Mouse (Mus musculus): ENCODE results near the gene Ablim2. TPM values are rescaled to one million over a fixed set of nuclear protein-coding genes. Genes with fewer than 3 reads are reported as not detected.

Gene Ablim2
- polyA plus RNA-seq (2016; fragmentation: Nextera tagmentation; extraction: Ambion mirVana), result 0.49 TPM in 1 of 2 replicates, not detected in the other

DNA sequence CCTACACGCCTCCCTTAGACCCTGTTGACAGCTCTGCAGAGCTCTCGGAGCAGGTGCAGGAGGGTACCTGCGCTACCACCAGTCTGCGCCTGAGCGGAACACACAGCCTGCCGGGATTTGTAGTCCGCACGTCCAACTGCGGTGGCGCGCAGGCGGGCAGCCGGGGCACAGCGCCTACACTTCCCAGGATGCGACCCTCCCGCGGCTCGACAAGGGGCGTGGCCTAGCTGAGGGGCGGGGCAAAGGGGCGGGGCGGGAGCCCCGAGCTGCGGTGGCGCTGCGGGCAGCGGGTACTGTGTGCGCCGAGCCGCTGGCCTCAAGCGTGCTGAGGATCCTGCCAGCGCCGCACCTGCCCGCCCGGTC, at the start of gene Ablim2:
TSS of gene Ablim2 (plus strand) at position 242 of the 363 bp plus-strand sequence.
- no peak within 1 kb of the TSS for H3K27ac ChIP-seq
- peaks cover 57% of the 10 kb centered on the region for H3K27me3 ChIP-seq (ENCODE audit: poor library complexity, severe bottlenecking)
- no peaks in the 10 kb centered on the region for H3K9me3 ChIP-seq
- peaks cover 29% of the 10 kb centered on the region for H3K4me1 ChIP-seq
- peak within 1 kb of the TSS; percentile 65 for H3K4me3 ChIP-seq
- WGBS, result 1% methylated on average over 35 of the region's 35 CpGs
- peak; percentile 94 for DNase-seq (ENCODE audit: extremely low spot score, low spot score)
- no peaks in the 10 kb centered on the region for H3K36me3 ChIP-seq (replicated peaks)

DNA sequence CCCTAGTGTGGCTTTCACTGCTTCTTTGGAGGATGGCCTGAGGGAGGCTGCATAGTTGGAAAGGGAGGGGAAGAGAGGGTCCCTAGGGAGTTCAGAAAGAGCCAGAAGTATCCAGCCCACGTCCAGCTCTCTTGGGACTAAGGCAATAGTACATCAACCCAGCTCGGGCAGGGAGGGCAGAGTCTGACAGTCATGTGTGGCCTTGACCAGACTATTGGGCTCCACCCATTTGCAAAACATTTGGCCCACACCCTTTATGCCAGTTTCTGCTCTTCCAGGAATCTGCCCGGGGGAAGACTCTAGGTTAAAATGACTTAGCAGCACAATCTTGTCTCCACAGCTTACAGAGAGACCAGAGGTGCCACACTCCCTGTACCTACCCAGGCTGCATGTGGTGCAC, 47.2 kb upstream of the Ablim2 start:
- peaks cover 6% of the 10 kb centered on the region; the same call in 1 of the 2 replicates for H3K4me1 ChIP-seq
- no peak overlapping the region for H3K27ac ChIP-seq
- H3K27me3 ChIP-seq (ENCODE audit: poor library complexity, severe bottlenecking), result no peaks in the 10 kb centered on the region
- 84% methylated on average over 3 of the region's 3 CpGs for WGBS
- no peak overlapping the region for H3K4me3 ChIP-seq
- H3K36me3 ChIP-seq (replicated peaks), result no peaks in the 10 kb centered on the region
- no peaks in the 10 kb centered on the region for H3K9me3 ChIP-seq
- DNase-seq (ENCODE audit: extremely low spot score, low spot score), result no peak

DNA sequence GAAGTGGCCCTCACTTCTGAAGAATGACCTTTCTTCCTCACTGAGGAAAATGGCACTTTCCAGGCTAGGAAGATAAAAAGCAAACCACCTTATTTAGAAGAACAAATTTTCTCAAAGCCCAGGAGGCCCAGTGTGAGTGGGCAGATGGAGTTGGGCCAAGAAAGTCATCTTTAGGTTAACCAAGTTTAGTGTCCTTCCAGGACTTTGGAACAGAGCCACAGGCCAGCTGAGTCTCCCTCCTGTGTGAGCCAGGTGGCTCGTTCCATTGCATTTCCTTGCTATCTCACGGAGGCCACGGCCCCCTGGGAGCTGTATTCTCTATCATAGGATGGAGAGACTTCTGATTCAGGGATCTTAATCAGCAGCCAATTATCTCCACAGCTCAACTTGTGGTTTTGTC, 46.7 kb upstream of the Ablim2 start:
- Histone ChIP-seq H3K4me1 (peaks cover 6% of the 10 kb centered on the region; the same call in 1 of the 2 replicates), H3K27ac (no peak overlapping the region), H3K9me3 (no peaks in the 10 kb centered on the region), H3K27me3 (ENCODE audit: poor library complexity, severe bottlenecking) (no peaks in the 10 kb centered on the region), H3K4me3 (no peak overlapping the region), H3K36me3 (replicated peaks) (no peaks in the 10 kb centered on the region)
- WGBS, result 78% methylated on average over 3 of the region's 3 CpGs
- no peak for DNase-seq (ENCODE audit: extremely low spot score, low spot score)

DNA sequence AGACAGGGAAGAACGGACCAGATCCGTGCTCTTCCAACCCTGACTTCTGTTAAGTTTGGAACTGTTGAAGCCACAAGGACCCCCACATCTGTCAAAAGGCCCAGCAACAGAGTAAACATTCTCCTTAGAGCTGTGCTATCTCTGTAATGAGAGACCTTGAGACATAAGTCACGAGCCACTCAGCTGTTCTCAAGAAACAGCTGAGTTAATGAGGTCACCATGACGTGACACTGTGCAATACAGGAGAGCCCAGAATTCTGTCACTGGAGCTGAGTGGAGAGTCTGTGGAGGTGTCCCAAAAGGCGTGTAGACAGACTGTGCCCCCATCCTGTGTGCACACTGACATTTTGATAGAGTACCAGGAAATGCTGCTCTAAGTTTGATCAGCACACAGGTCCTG, 45.2 kb upstream of the Ablim2 start:
- 78% methylated on average over 5 of the region's 5 CpGs for WGBS
- no peak overlapping the region for H3K4me3 ChIP-seq
- no peaks in the 10 kb centered on the region for H3K36me3 ChIP-seq (replicated peaks)
- no peaks in the 10 kb centered on the region for H3K9me3 ChIP-seq
- peaks cover 6% of the 10 kb centered on the region; the same call in 1 of the 2 replicates for H3K4me1 ChIP-seq
- H3K27ac ChIP-seq, result no peak overlapping the region
- no peak for DNase-seq (ENCODE audit: extremely low spot score, low spot score)
- no peaks in the 10 kb centered on the region for H3K27me3 ChIP-seq (ENCODE audit: poor library complexity, severe bottlenecking)

DNA sequence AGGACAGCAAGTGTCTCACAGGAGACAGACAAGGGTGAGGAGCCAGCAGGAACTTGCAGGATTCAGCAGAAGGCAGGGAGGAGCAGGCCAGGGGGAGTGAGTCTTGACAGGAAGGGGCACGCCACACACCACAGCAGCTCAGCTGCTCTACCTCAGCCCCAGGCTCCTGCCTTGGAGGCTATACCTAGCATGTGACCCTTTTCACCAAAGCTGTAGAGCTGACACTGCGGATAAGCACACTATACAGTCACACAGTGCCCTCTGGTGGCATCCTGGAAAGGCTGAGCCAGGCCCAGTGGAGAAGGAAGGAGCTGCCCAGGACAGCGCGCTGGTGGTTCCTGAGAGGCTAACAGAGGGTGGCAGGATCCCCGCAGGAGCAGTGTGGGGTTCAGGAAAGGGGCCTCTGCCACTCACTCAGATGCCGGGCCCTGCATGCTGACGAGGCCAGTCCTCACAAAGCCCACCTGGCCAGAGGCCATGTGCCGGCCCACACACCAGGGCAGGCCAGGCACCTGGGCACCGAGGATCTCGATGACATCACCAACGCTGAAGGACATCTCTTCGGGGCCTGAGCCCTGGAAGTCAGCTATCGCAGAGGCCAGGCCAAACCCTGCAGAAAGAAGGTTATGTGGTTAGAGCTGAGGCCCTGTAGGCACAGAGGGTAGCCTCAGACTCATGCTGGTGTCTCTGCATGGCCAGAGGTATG, 43.9 kb upstream of the Ablim2 start:
- H3K27ac ChIP-seq, result no peak overlapping the region
- H3K36me3 ChIP-seq (replicated peaks), result no peaks in the 10 kb centered on the region
- no peak overlapping the region for H3K4me3 ChIP-seq
- no peaks in the 10 kb centered on the region for H3K9me3 ChIP-seq
- DNase-seq (ENCODE audit: extremely low spot score, low spot score), result peak; percentile 78
- peaks cover 6% of the 10 kb centered on the region; the same call in 1 of the 2 replicates for H3K4me1 ChIP-seq
- no peaks in the 10 kb centered on the region for H3K27me3 ChIP-seq (ENCODE audit: poor library complexity, severe bottlenecking)
- WGBS, result 50% methylated on average over 13 of the region's 13 CpGs

DNA sequence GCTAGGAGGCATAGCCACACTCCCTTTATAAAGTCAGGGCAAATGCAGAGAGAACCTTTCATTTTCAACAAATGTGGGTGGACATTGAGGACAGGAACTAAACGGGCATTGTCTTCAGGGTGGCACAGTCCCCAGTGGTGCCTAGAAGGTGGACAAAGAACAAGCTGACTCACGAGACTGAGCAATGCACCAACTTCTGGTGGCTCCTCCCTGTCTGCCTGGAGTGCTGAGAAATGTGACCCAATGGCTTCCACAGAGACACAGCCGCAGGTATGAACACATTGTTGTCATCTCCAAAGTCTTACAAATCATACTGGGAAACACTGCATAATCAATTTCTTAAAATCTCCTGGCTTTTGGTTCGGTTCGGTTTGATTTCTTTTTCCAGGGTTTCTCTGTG, 40.2 kb upstream of the Ablim2 start:
- Histone ChIP-seq H3K36me3 (replicated peaks) (no peaks in the 10 kb centered on the region), H3K9me3 (no peaks in the 10 kb centered on the region), H3K4me3 (no peak overlapping the region), H3K27me3 (ENCODE audit: poor library complexity, severe bottlenecking) (no peaks in the 10 kb centered on the region), H3K4me1 (no peaks in the 10 kb centered on the region), H3K27ac (no peak overlapping the region)
- DNase-seq (ENCODE audit: extremely low spot score, low spot score), result no peak
- 86% methylated on average over 5 of the region's 5 CpGs for WGBS

DNA sequence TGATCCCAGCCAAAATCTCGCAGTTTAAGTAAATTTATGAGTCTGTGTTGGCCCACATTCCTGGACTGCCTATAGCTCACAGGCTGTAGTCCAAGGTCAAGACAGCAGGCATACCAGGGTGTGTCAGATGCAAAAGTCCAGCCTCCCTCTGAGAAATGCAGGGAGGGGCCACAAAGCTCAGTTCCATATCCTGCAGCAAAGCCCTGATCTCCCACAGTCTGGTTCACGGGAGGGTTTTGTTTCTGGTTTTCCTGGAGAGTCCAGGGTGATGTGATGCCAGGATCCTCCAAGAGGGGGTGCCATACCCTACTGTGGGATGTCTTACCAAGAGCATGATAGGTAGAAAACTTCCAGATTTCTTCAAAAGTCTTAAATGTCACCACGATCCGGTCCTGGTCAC, 39.7 kb upstream of the Ablim2 start:
- Histone ChIP-seq H3K27me3 (ENCODE audit: poor library complexity, severe bottlenecking) (no peaks in the 10 kb centered on the region), H3K4me3 (no peak overlapping the region), H3K4me1 (no peaks in the 10 kb centered on the region), H3K36me3 (replicated peaks) (no peaks in the 10 kb centered on the region), H3K27ac (no peak overlapping the region), H3K9me3 (no peaks in the 10 kb centered on the region)
- 67% methylated on average over 4 of the region's 4 CpGs for WGBS
- DNase-seq (ENCODE audit: extremely low spot score, low spot score), result no peak

DNA sequence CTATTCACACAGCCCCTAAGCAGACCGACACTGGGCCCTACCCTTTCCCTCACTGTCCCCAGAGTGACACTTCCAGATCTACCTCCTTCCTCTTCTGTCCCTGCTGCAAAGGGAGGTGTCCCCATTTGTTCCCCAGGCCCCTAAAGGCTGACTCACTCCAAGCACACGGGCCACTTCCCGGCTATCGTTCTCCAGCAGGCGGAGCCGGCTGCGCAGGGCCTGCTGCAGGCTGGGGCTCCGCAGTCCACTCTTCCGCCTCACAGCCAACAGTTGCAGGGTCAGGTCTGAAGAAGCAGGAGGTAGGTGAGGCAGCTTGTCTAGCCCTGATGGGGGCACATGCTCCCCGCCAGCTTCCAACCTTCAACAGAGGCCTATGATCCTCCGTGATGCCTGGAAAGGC, 38.9 kb upstream of the Ablim2 start:
- Histone ChIP-seq H3K36me3 (replicated peaks) (no peaks in the 10 kb centered on the region), H3K4me1 (no peaks in the 10 kb centered on the region), H3K27ac (0 out of 2 replicates have a peak overlapping the region, but pooled peaks have one; percentile 8), H3K4me3 (no peak overlapping the region), H3K9me3 (no peaks in the 10 kb centered on the region), H3K27me3 (ENCODE audit: poor library complexity, severe bottlenecking) (no peaks in the 10 kb centered on the region)
- WGBS, result 79% methylated on average over 11 of the region's 11 CpGs
- DNase-seq (ENCODE audit: extremely low spot score, low spot score), result no peak

DNA sequence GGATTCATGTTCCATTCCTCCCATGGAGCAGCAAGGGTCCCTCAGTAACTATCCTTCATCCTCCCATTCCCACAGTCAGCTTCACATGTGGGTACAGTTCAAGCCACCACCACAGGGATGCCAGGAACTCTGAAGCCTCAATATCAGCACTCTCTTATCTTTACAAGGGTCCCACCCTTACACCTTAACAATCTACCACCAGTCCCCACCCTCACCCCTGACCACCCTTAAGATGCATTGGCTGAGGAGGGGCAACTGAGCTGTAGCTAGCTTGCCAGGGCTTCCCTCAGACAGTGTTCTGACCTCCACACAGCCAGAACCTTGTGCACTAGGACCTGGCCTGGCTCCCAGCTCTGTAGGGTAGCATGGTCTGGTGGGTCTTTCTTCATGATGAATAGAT, 38.3 kb upstream of the Ablim2 start:
- Histone ChIP-seq H3K27me3 (ENCODE audit: poor library complexity, severe bottlenecking) (no peaks in the 10 kb centered on the region), H3K27ac (no peak overlapping the region), H3K4me1 (no peaks in the 10 kb centered on the region), H3K4me3 (no peak overlapping the region), H3K9me3 (no peaks in the 10 kb centered on the region), H3K36me3 (replicated peaks) (no peaks in the 10 kb centered on the region)
- DNase-seq (ENCODE audit: extremely low spot score, low spot score), result no peak

DNA sequence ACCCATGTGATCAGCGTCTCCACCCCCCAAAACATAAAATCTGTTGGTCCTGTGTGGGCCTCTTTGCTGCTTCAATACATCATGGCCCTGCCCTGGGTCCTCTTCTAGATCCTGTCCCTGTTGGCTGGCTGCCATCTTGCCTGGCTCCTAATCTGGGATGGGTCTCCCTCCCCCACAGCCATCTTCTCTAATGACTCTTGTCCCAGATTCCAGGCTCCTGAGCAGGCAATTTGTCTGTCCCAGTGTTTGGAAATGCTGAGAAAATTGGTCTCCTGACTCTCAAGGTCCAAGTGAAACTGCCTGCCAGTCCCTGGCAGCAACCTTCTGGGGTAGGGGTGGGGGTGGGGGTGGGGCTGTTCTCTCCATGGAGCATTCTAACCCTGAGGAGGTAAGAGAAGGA, 37.8 kb upstream of the Ablim2 start:
- no peak overlapping the region for H3K27ac ChIP-seq
- 89% methylated on average over 1 of the region's 1 CpGs for WGBS
- H3K4me3 ChIP-seq, result no peak overlapping the region
- no peaks in the 10 kb centered on the region for H3K36me3 ChIP-seq (replicated peaks)
- DNase-seq (ENCODE audit: extremely low spot score, low spot score), result no peak
- no peaks in the 10 kb centered on the region for H3K27me3 ChIP-seq (ENCODE audit: poor library complexity, severe bottlenecking)
- no peaks in the 10 kb centered on the region for H3K4me1 ChIP-seq
- H3K9me3 ChIP-seq, result no peaks in the 10 kb centered on the region

DNA sequence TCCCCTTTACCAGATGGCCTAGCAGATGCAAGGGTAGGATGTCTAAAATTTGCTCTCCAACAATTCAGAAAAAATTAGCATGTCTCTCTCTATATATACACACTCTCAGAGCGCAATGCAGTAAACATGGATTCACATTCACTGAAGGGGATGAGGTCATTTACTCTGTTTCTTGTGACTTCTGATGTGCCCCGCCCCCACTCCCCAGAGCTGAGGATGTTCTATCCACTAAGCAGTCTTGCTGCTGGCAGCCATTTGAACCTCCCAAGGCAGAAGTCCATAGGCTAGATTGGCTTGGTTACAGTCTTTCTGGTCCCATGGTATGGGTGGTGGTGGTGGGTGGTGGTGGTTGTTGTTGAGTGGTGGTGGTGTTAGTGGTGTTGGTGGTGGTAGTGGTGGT, 35.7 kb upstream of the Ablim2 start:
- no peak overlapping the region for H3K27ac ChIP-seq
- DNase-seq (ENCODE audit: extremely low spot score, low spot score), result no peak
- H3K9me3 ChIP-seq, result no peaks in the 10 kb centered on the region
- no peaks in the 10 kb centered on the region for H3K27me3 ChIP-seq (ENCODE audit: poor library complexity, severe bottlenecking)
- no peak overlapping the region for H3K4me3 ChIP-seq
- H3K4me1 ChIP-seq, result no peaks in the 10 kb centered on the region
- H3K36me3 ChIP-seq (replicated peaks), result no peaks in the 10 kb centered on the region
- 94% methylated on average over 2 of the region's 2 CpGs for WGBS

DNA sequence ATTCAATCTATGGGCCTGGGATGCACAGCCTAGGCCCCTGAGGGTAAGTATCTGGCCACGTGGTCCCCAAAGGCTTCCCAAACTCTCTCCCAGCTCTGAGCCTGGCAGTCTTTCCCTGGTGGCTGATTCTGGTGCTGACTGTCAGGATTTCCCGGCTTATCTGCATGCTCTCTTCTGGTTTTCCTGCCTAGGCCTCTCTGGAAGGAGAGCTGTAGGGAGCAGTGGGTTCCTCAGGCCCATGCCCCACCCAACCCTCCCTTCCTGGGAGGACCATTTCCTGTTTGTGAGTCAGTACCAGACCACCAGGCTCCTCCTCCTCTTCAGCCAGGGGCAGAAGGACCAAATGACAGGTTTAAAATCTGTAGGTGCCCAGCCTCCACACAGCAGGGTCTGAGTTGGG, 35.0 kb upstream of the Ablim2 start:
- no peak for DNase-seq (ENCODE audit: extremely low spot score, low spot score)
- Histone ChIP-seq H3K27me3 (ENCODE audit: poor library complexity, severe bottlenecking) (no peaks in the 10 kb centered on the region), H3K36me3 (replicated peaks) (no peaks in the 10 kb centered on the region), H3K4me3 (no peak overlapping the region), H3K9me3 (no peaks in the 10 kb centered on the region), H3K27ac (no peak overlapping the region), H3K4me1 (no peaks in the 10 kb centered on the region)
- 56% methylated on average over 2 of the region's 2 CpGs for WGBS

DNA sequence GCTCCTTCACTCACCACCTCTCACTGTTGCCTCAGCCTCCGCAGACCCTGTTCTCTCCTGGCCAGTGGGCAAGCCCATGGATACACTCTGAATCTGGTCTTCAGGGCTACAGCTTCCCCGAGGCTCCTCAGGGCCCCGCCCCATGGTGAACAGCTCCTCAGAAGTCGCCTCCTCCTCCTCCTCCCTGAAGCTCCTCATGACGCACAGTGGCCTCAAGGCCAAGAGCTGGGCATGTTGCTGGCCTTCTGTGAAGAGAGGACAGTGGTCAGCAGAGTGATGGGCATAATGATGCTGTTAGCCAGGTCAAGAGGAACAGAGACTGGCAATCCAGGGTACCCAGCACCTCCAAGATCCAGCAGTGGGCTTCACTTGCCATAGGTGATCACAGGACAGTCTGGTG, 33.8 kb upstream of the Ablim2 start:
- Histone ChIP-seq H3K9me3 (no peaks in the 10 kb centered on the region), H3K27me3 (ENCODE audit: poor library complexity, severe bottlenecking) (no peaks in the 10 kb centered on the region), H3K36me3 (replicated peaks) (no peaks in the 10 kb centered on the region), H3K4me1 (0 out of 2 replicates have a peak, but pooled peaks cover 3% of the 10 kb centered on the region), H3K4me3 (no peak overlapping the region), H3K27ac (no peak overlapping the region)
- 88% methylated on average over 5 of the region's 5 CpGs for WGBS
- DNase-seq (ENCODE audit: extremely low spot score, low spot score), result no peak

DNA sequence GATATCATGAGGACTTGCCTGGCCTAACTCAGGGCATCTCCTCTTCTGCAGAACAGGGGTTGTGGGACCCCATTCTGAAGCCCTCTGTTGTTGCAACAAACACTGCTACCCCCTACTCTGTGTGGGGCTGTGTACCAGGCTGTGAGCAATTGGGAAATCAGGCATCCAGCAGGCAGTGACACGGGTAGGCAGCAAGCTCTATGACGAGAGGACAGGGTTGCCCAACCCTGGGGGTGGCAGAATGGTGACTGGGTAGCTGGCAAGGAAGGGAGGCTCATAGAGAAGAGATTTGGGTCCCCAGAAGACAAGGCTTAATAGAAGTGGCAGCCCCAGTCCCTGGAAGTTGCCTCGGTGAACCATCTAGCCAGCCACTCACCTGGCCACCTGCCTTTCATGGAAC, 31.8 kb upstream of the Ablim2 start:
- DNase-seq (ENCODE audit: extremely low spot score, low spot score), result no peak
- no peak overlapping the region for H3K27ac ChIP-seq
- H3K4me1 ChIP-seq, result 0 out of 2 replicates have a peak, but pooled peaks cover 5% of the 10 kb centered on the region
- WGBS, result 83% methylated on average over 3 of the region's 3 CpGs
- no peaks in the 10 kb centered on the region for H3K27me3 ChIP-seq (ENCODE audit: poor library complexity, severe bottlenecking)
- H3K36me3 ChIP-seq (replicated peaks), result no peaks in the 10 kb centered on the region
- no peak overlapping the region for H3K4me3 ChIP-seq
- no peaks in the 10 kb centered on the region for H3K9me3 ChIP-seq
